Mouse (Mus musculus): Measurements from ENCODE around the gene Fam136a.
"Not testable (repeated sequence)": the region's sequence is repeated elsewhere in the genome, so short reads cannot be mapped to it uniquely, and the experiment has no call there.

Gene Fam136a

DNA sequence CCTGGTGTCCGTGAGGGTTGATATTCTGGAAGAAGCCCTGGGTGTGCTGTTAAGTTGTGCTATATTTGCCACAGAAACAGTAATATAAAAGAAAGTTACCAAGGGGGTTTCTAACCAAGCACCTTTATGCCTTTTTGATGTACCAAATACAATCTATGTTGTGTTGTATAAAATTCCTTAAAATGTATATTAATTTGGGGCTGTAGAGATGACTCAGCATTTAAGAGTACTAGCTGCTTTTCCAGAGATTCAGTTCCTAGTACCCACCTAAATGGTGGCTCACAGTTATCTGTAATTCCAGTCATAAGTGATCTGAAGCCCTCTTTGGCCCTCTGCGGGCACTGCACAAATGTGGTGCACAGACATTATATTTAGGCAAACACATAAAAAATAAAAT, 1.4 kb downstream of the Fam136a start:
- no peak for DNase-seq (ENCODE audit: low read depth, low spot score)

DNA sequence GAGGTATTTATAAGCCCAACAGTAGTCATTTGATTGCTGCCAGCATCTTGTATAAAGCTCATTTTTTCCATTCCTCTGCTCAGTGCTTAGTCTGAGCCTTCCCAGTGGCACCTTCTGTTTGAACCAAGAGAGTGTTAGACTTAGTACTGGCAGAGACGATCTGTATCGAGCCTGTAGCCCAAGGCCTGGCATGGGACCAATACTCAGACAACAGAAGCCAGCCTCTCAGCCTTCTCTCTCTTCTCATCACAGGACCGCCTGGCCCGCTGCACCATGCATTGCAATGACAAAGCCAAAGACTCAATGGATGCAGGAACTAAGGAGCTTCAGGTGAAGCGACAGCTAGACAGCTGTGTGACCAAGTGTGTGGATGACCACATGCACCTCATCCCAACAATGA, 3.0 kb downstream of the Fam136a start:
- DNase-seq (ENCODE audit: low read depth, low spot score): peak; percentile 48

DNA sequence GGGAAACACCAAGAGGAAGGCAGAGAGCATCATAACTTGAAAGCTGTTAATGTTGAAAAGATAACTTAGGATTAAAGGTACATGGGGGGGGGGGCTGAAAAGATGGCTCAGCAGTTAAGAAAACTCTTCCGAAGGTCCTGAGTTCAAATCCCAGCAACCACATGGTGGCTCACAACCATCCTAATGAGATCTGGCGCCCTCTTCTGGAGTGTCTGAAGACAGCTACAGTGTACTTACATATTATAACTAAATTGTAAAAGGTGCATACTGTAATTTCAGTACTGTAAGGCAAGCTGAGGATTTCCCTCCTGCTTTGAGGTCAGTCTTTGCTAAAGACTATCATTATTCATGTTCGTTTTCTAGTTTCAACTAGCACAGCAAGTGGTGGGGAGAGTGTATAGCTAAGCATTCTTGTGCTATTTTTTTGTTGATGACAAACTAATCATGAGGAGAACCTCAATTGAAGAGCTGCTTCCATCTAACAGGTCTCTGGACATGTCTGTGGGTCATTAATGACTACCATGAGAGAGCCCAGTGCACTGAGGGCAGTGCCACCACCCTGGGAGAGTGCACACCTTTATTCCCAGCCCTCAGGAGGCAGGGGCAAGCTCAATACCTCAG, 4.8 kb downstream of the Fam136a start:
- DNase-seq (ENCODE audit: low read depth, low spot score): no peak

DNA sequence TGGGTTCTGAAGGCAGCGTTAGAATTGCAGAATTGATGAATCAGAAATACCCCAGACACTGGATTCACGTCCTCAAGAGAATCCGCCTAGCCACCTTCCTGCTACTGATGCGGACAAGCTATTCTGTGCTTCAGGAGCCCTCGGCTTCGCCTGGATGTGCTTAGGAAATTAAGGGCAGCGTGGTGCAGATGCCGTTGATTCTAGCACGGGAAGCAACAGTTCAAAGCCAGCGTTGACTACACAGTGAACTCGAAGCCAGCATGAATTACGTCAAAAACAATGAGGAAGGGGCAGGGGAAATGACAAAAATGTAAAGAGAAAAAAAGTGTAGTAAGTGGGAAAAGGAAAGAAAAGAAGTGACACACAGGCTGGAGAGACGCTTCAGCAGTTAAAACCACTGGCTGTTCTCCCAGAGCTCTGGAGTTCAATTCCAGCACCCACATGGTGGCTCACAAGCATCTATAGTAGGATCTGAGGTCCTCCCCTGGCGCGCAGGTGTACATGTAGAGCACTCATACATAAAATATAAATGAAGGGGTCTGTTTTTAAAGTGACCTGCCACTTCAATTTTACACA, 5.4 kb downstream of the Fam136a start, which contains the start of gene Snrpg:
Snrpg (plus strand) TSS at position 541 of the 576 bp plus-strand sequence.
- DNase-seq (ENCODE audit: low read depth, low spot score): no peak

DNA sequence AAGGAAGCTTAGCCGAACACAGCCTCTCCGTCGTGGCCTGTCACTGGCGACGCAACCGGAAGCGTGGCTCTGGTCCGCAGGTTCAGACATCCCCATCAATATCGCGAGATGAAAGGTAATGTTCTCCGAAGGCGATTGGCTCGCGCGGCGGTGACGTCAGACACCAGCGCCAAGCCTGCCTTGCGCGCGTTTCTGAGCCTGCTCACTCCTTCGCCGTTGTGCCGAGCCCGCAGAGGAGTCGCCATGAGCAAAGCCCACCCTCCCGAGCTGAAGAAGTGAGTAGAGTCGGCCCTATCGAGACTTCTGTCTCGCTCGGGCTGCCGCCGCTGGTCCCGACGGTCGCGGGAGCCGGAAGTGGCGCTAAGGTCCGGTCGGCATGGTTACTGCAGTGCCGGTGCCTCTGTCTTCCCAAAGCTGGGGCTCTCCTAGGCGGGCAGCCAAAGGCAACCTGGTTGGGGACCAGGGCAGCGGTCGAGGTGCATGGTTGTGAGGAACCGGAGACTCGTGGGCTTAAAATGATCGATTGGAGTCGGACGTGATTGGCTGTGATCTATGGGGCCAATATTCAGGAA, 6.0 kb downstream of the Fam136a start:
- DNase-seq (ENCODE audit: low read depth, low spot score): peak; percentile 97

DNA sequence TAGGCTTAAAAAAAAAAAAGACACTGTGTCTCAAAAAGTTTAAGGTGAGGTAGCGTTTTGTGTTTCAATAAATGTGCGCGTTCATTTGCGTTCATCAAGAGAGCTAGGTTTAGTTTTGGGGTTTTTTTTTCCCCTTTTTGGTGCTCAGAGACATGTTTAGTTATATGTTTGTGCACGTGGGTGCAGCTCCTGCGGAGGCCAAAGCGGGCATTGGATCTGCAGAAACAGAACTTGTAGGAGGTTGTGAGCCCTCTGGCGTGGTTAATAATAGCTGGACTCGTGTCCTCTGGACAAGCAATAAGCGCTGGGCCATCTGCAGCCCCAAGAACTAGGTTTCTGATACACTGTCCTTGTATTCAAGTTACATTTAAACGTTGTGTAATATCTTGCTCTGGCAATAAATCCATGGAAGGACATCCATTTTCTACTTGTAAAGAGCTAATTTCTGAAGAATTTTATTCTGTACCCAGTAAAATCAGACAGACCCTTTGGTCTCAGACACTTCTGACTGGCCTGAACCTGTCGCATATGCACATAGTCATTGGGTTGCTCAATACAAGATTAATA, 6.6 kb downstream of the Fam136a start:
- DNase-seq (ENCODE audit: low read depth, low spot score): no peak

DNA sequence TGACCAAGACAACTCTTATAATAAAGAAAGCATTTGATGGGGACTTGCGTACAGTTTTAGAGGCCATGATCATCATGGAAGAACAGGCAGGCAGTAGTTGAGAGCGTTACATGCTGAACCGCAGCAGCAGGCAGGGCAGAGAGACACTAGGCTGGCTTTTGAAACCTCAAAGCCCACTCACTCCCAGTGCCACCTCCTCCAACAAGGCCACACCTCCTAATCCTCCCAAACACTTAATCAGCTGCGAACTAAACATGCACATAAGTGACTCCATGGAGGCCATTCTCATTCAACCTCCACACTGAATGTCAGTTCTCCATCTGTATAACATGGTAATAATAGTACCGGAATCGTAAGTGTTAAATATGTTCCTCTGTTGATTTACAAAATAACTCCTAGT, 8.1 kb downstream of the Fam136a start:
- DNase-seq (ENCODE audit: low read depth, low spot score): no peak

DNA sequence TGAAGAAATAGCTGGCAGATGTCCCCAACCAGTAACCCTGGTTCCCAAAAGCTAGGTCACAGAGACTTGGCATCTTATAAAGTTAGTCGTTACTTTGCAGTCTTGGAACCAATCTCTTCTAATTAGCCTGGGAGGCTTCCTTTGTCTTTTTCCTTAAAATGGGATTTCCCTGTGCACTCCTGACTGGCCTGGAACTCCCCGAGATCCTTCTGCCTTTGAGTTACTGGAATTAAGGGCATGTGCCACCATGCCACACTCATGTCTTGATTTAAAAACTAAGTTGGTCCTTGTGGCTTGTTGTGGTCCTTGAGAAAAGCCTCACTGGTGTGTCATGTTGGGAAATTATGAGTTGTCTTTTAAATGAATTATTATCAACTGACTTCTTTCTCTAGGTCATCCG, 12.9 kb downstream of the Fam136a start:
- DNase-seq (ENCODE audit: low read depth, low spot score): no peak

DNA sequence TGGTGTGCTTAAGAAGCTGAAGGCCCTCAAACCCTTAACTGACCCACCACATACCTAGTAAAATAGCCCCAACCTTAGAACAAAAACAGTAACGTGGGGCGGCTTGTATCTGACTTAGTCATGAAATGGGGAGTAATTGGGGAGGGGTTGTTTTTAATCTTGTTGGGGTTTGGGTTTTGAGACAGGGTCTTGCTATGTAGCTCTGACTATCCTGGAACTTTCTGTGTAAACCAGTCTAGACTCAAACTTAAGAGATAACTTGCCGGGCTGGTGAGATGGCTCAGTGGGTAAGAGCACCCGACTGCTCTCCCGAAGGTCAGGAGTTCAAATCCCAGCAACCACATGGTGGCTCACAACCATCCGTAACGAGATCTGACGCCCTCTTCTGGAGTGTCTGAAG, 14.7 kb downstream of the Fam136a start:
- DNase-seq (ENCODE audit: low read depth, low spot score): not testable (repeated sequence)

DNA sequence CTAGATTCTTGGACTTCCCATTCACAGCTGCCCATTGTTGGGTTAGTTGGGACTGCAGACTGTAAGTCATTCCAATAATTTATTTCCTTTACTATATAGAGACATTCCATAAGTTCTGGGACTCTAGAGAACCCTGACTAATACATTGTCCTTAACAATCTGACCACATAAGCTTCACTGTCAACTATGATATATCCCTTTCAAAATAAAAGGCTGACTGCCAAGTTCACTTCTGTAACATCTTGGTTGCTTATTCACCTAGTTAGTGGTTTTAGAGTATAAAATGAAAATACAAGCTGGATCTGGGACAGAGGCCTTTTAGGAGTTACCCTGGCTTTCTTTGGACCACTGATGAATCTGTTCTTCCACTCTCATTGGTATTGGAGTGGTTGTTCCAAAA, 17.1 kb downstream of the Fam136a start:
- no peak for DNase-seq (ENCODE audit: low read depth, low spot score)

DNA sequence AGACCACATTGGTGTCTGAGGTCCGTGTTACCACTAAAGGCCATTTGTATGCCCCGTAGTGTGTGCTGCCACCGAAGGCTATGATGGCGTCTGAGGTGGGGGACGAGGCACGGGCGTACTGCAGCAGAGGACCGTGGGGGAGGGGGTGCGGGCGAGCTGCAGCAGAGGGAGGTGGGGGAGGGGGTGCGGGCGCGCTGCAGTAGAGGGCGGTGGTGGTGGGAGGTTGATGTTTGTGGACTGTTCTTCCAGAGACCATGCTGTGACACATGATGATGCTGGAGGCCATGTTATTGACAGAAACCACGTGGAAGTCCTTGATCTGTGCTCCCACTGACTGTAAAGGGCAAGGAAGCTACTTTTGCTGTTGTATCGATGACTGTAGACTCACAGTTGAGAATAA, 17.9 kb downstream of the Fam136a start:
- DNase-seq (ENCODE audit: low read depth, low spot score): no peak

DNA sequence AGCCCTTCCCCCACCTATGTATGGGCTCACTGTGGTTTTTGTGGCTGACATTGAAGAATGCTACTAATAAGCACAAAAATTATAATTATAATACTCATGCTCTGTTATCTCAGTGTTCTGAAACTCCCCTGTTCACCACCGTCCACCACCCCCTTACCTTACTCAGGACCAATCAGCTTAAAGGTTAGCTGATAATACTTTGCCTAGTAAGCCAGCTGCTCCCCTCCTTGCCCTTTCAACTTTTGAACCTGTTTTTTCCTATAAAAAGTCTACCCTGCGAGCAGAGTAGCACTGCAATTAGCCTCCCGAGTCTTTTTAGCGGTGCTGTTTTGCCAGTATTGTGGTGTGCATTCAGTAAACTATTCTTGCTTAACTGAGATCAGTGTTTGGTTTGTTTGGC, 19.2 kb downstream of the Fam136a start:
- no peak for DNase-seq (ENCODE audit: low read depth, low spot score)

DNA sequence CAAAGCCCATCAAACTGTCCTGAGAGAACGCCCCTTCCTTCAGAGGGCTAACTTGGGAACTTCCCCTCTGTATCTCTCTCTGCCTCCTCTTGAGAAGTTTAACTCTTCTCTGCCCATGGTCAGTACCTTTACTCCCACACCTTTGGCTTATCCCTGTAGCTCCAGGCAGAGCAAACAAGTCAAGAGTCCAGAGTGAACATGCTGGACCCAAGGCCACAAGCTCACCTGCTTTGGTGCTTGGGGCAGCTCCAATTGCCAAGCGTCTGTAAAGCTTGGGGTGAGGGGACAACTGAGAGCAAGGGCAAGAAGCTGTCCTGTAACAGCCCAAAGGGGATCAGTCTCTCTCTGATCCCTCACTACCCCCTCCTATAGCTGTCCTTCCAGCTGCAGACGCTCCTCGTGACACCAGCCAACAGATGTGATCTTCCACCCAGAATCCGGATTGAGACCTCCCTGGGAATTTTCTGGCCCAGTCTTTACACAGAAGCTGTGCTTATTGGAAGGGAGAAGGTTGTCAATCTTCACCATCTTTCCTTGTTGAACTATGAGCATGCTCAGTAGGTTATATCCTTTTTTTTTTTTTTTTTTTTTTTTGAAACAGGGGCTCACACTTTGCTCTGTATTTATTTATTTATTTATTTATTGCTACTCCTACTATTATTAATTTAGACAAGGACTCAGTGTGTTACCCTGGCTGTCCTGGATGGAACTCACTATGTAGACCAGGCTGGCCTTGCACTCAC, 20.1 kb downstream of the Fam136a start:
- no peak for DNase-seq (ENCODE audit: low read depth, low spot score)

DNA sequence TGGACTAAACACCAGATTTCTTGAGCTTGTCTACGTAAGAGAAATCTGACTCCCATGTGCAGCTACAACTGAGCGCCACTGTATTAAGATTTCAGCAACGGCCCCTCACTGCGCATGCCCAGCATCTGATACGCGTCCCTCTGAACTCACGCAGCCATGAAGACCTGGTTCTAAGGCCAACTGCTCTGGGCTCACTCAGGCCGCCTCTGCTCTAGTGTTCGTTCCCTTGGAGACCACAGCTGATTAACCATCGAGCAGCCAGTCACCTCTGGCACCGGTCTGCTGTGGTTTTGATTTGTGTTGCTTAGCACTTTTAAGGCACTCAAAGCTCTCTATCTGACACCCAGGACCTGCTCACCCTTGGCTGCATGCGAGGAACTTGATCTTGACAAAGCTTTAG, 21.9 kb downstream of the Fam136a start:
- no peak for DNase-seq (ENCODE audit: low read depth, low spot score)

DNA sequence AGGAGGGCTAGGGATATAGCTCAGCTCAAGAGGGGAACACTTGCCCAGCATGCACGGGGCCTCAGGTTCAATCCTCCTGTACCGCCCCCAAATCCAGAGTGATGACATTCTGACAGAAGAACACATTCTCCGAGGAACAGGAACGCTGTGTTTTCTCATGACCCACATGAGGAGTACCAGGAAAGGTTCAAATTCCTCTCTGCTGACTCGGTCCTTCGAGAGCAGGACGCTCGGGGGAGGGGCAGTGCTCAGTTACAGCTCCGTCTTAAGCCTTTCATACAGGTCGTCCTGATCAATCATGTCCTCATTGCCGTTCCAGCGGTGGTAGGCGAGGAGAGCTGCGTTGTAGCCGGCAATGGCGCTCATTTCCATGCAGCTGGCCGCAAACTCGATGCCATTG, 23.0 kb downstream of the Fam136a start:
- no peak for DNase-seq (ENCODE audit: low read depth, low spot score)

DNA sequence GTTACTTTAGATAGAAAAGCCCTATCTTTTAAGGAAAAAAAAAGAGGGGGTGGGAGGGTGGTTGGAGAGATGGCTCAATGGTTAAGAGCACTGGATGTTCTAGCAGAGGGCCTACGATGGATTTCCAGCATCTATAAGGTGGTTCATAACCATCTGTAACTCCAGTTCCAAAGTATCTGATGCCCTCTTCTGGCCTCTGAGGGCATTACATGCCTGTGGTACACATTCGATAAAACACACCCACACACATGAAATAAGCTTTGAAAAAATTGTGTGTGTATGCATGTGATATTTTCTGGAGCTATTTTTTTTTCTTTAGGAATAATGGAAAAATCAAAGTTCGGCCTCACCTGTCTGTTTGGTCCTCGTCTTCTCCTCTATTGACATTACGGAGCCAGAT, 25.9 kb downstream of the Fam136a start:
- no peak for DNase-seq (ENCODE audit: low read depth, low spot score)

DNA sequence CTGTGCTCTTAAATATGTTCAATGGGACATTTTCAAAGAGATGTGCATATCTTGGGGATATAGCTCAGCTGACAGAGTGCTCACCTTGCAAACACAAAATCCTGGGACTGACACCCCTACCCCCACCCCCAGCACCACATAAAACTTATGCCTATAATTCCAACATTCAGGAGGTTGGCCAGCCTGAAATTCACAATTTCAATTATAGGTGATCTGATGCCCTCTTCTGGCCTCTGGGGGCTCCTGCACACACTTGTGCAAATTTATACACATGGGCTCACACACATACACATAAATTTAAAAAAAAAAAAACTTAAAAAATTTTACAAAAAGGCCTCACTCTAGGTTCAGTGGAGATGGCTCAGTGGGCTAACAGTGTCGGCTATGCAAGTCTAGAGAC, 27.7 kb downstream of the Fam136a start:
- no peak for DNase-seq (ENCODE audit: low read depth, low spot score)

DNA sequence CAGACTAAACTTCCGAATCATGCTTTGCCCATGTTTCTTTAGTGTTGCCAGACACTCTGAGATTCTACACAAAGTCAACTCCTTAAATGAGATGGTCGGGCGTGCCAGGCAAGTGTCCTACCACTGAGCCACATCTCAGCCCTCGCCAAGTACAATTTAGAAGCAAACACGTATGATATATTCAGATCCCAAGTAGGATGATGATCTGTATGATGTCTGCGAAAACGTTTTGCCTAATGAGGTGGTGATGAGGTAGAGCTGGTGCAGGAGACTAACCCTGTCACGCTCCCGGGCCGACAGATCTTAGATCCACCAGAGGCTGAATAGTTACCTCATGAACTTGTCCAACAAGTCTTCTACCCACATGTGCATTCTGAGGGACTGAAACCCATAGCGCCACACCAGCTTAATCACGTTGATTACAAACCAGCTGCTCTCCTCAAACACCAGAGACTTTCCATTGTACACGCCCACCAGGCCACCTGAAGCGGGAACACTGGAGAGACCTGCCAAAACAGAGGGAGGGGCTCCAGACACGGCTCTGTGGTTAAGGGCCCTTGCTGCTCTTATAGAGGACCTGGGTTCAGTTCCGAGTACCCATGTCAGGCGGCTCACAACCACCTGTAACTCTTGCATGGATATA, 28.8 kb downstream of the Fam136a start:
- DNase-seq (ENCODE audit: low read depth, low spot score): no peak

DNA sequence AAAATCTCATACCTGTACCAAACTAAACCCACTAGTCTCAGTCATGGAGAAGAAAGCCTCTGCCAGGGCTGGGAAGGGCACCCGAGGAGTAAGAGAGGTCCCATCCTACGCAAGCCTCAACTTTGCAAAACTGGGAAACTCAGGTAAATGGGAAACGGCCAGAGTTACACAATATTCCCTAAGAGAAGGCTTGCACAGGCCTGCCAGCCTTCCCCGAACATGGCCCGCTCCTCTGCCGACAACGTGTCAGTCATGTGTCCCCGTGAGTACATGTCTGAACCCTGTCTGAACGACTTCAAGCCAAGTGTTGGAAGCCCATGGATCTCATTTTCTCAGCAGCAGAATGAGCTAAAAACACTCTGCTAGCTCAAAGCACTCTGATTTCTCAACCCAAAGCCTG, 29.6 kb downstream of the Fam136a start:
- no peak for DNase-seq (ENCODE audit: low read depth, low spot score)

DNA sequence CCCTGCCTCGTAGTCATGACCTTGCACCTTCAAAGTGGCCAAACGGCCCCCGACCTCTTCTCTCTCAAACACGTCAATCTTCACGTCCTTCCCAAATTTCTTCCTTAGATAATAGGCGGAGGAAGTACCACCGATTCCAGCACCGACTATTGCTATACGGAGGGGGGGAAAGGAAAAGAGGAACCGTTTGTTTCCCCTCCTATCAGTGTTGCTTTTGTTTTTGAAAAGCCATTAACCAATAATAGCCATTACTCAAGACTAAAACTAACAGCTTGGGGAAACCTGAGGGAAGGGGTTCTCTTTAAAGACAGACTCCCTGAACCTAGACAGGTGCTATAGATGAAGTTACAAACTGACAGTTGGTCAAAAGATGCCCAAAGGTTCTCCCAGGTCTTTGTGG, 30.5 kb downstream of the Fam136a start:
- DNase-seq (ENCODE audit: low read depth, low spot score): no peak

DNA sequence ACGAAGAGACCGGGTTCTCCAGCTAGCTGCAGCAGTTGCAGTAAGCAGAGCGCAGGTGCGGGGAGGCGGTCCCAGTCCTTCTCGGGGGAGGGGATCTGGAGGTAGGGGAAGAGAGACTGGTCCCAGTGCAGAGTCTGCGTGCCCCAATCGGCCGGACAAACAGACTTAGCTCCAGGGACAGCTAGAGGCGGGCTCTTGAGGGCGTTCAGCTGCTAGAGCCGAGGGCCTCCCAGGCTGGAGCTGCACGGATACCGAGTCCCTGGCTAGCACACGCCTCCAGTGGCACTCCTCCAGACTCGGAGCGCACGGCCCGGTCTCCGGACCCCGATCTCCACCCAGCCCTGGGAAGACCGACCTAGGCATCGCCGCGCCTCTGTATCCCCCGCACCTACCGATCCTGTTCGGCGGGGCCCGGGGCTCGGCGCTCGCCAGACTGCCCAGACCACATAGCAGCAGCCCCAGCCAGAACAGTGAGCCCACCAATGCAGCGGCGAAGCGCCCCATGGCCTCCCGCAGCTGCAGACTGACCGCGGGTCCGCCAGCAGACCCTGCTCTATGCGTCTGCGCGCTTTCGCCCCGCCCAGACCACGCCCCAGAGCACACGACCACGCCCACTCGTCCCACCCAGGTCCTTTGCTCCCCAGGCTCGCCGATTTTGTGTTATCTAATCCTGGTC, 31.3 kb downstream of the Fam136a start, which contains the start of gene Pcyox1:
Pcyox1 (minus strand) TSS at position 574 of the 676 bp plus-strand sequence.
- peak; percentile 75 for DNase-seq (ENCODE audit: low read depth, low spot score)

All from telencephalon, adult 2 months (tissue).